Mouse (Mus musculus) hindbrain, postnatal 0 days (tissue): ENCODE measurements at regions not wholly inside any gene's neighbourhood (a gene's known extent, or its start where the extent isn't known, plus 50 kb on each side); places are given as distances from the start of the nearest gene placed in this dataset.
A peak's percentile ranks its signal among the peaks of the same experiment; 100 is the strongest.

ENCODE experiments used
- ATAC-seq: fragments of 200-750 bp; cut with Nextera tagmentation; 2 replicates; pipeline ENCODE4 v1.8.0; 2017; ENCODE audit warnings: mild to moderate bottlenecking, moderate TSS enrichment, moderate library complexity
- DNase-seq: peaks from one replicate; pipeline ENCODE4 v3.0.0-alpha.2; 2015; ENCODE audit warnings: low spot score
- H3K27ac ChIP-seq: fragments of 300-500 bp; sonication (generic); 2 replicates; pipeline ENCODE4 v1.5.1; 2014; ENCODE audit warnings: mild to moderate bottlenecking
- H3K27me3 ChIP-seq: fragments of 300-500 bp; sonication (generic); 2 replicates; pipeline ENCODE4 v1.6.1; 2014; ENCODE audit warnings: low read length, mixed read lengths; ENCODE audit not compliant: insufficient read depth
- H3K36me3 ChIP-seq: fragments of 300-500 bp; sonication (generic); 2 replicates; pipeline ENCODE4 v1.6.1; 2014; ENCODE audit warnings: low read length, mixed read lengths; ENCODE audit not compliant: insufficient read depth
- H3K4me1 ChIP-seq: fragments of 300-500 bp; sonication (generic); 2 replicates; pipeline ENCODE4 v1.6.1; 2014; ENCODE audit warnings: antibody characterized with exemption, low read length, mixed read lengths; ENCODE audit not compliant: insufficient read depth
- H3K4me2 ChIP-seq: fragments of 300-500 bp; sonication (generic); 2 replicates; pipeline ENCODE4 v1.6.1; 2014; ENCODE audit warnings: low read depth, mild to moderate bottlenecking, low read length, moderate library complexity, mixed read lengths
- H3K4me3 ChIP-seq: fragments of 300-500 bp; sonication (generic); 2 replicates; pipeline ENCODE4 v1.5.1; 2014; ENCODE audit warnings: low read length
- H3K9ac ChIP-seq: fragments of 300-500 bp; sonication (generic); replicated peaks from 2 replicates; pipeline ENCODE4 v1.6.1; 2014; ENCODE audit warnings: mild to moderate bottlenecking, low read length, moderate library complexity, mixed read lengths
- H3K9me3 ChIP-seq: fragments of 300-500 bp; sonication (generic); 2 replicates; pipeline ENCODE4 v1.6.1; 2016; ENCODE audit warnings: low read length, mixed read lengths
- CTCF ChIP-seq: IDR thresholded peaks from 2 replicates; pipeline ENCODE4 v1.5.1; 2016; ENCODE audit warnings: antibody characterized with exemption, control low read depth, low read depth
- WGBS: fragments of 180-500 bp; shearing (Covaris S2); extraction: QIAGEN DNeasy Blood & Tissue Kit; methylation state at CpG from one replicate; pipeline ENCODE4 v1.1.7; 2014; 5-methylcytosine and 5-hydroxymethylcytosine counted together

DNA sequence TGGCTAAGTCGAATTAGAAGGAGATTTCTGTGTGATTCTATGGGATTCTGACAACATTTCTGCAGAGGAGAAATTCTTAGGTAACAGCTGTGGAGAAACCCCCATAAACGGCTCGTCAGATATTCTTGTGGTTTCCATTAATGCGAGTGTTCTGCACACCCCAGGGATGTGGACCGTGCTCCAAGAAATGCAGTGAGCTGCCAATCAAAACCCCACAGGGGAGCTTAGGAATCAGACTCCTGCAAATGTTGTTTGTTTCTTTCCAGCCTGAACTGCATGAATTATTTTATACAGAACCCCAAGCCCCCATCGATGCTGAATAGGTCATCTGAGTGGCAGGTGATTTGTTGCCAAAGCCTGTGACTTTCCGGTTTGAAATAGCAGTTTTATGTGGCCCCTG is 118.4 kb upstream of the Sox2 start:
- 25% methylated on average over 7 of the region's 7 CpGs for whole genome bisulfite sequencing
- ATAC-seq (peak; percentile 72), DNase-seq (peak; percentile 55)
- TF ChIP-seq CTCF: no peak
- H3K4me1 ChIP-seq: 0 out of 2 replicates have a peak, but pooled peaks cover 6% of the 10 kb centered on the region
- no peaks in the 10 kb centered on the region for H3K27me3 ChIP-seq
- no peaks in the 10 kb centered on the region for H3K36me3 ChIP-seq
- H3K4me2 ChIP-seq: peak overlapping the region; percentile 16; the same call in 1 of the 2 replicates
- no peak overlapping the region for H3K9ac ChIP-seq
- no peak overlapping the region for H3K4me3 ChIP-seq
- H3K9me3 ChIP-seq: no peaks in the 10 kb centered on the region
- H3K27ac ChIP-seq: 0 out of 2 replicates have a peak overlapping the region, but pooled peaks have one; percentile 17

DNA sequence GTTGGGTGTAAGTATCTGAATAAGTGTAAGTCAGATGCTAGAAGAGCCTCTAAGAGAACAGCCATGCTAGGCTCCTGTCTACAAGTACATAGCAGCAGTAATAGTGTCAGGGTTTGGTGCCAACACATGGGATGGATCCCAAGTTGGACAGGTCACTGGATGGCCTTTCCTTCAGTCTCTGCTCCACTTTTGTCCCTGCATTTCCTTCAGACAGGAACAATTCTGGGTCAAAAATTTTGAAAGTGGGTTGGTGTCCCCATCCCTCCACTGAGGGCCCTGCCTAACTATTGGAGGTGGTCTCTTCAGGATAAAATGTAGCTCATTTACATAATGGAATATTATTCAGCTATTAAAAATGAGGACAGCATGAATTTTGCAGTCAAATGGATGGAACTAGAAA is 122.7 kb upstream of the Sox2 start:
- no peak overlapping the region for H3K4me2 ChIP-seq
- no peak overlapping the region for H3K4me3 ChIP-seq
- ATAC-seq: no peak
- H3K36me3 ChIP-seq: no peaks in the 10 kb centered on the region
- H3K27me3 ChIP-seq: no peaks in the 10 kb centered on the region
- H3K9me3 ChIP-seq: peaks cover 3% of the 10 kb centered on the region; the same call in 1 of the 2 replicates
- H3K27ac ChIP-seq: no peak overlapping the region
- H3K4me1 ChIP-seq: 0 out of 2 replicates have a peak, but pooled peaks cover 6% of the 10 kb centered on the region
- no peak for TF ChIP-seq CTCF
- no peak for DNase-seq
- H3K9ac ChIP-seq: no peak overlapping the region

DNA sequence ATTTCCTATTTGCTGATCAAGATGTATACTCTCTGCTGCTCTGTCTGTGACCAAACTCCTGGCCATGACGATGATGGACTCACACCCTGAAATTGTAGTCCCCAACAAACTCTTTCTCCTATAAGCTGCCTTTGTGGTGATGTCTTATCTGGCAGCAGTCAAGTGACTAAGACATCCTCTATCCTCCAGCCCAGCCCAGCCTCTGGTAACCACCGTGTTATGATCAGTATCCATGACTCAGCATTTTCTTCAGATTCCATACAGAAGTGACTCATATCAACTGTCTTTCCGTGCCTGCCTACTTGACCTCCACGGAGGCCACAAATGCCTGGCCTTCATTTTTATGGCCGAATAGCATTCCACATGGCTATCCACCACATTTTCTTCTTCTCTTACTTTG is 124.5 kb upstream of the Sox2 start:
- no peak overlapping the region for H3K27ac ChIP-seq
- no peak overlapping the region for H3K4me2 ChIP-seq
- no peak for TF ChIP-seq CTCF
- peaks cover 3% of the 10 kb centered on the region; the same call in 1 of the 2 replicates for H3K9me3 ChIP-seq
- H3K4me1 ChIP-seq: no peaks in the 10 kb centered on the region
- DNase-seq (no peak), ATAC-seq (no peak)
- 93% methylated on average over 5 of the region's 5 CpGs for WGBS
- no peaks in the 10 kb centered on the region for H3K27me3 ChIP-seq
- H3K4me3 ChIP-seq: no peak overlapping the region
- no peaks in the 10 kb centered on the region for H3K36me3 ChIP-seq
- H3K9ac ChIP-seq: no peak overlapping the region

DNA sequence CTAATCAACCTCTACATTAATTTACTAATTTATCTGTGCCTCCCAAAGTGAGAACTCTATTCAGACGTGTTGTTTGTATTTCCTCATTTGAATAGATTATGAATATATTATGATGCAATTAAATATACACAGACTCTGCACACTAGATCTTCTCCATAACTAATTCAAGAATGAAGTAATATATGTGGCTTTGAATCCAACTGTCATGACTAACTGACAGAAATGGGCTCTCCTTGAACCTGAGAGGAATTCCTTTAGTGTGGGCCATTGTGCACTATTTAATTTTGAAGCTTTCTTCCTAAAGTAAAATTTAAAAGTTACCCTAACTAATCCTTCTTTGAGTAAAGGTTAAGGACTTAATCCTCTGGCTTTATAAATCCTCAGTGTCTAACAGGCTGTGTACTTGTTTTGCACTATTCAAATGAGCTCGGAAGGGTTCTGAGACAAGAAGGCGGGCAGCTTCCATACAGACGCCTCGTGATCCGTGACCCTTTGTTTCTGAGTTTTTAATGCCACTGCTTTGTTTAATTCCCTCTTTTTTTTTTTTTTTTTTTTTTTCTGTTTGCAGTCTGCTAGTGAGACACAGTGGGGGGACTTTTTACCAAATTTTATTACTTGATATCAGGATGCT is 128.0 kb upstream of the Sox2 start:
- WGBS: 30% methylated on average over 6 of the region's 6 CpGs
- no peak overlapping the region for H3K27ac ChIP-seq
- no peaks in the 10 kb centered on the region for H3K27me3 ChIP-seq
- H3K4me2 ChIP-seq: no peak overlapping the region
- no peaks in the 10 kb centered on the region for H3K4me1 ChIP-seq
- no peak for ATAC-seq
- no peaks in the 10 kb centered on the region for H3K36me3 ChIP-seq
- peaks cover 3% of the 10 kb centered on the region; the same call in 1 of the 2 replicates for H3K9me3 ChIP-seq
- H3K4me3 ChIP-seq: no peak overlapping the region
- DNase-seq: no peak
- no peak for TF ChIP-seq CTCF
- no peak overlapping the region for H3K9ac ChIP-seq

DNA sequence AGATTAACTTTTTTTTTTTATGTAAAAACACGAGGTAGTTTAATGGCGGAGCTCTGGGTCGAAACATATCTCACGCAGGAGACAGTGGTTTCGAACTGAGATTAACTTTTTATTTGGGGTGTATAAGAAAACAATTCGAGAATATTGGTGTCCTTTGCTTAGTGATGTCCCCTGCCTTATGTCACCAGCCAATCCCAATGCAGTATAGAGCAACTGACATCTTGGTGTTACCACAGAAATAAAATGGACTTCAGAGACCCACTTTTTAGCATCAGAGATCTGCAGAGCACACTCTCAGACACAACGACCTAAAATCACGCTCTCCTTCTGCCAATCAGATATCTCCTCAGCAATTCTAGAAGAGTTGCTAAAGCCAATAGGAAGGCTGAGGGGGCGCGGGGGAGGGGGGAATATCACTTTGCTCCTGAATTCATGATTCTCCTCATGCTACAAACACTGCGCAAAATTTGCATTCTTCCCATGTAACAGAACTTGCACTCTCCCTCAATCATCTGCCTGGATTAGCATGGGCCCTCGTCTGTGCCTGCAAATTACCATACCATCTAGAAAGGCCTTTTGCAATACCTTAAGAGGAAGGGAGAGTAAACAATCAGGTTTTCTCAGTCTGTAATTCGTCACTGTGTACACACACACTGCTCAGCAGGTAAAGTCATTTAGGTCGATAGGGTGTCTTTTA is 128.7 kb upstream of the Sox2 start:
- no peak for TF ChIP-seq CTCF
- no peaks in the 10 kb centered on the region for H3K36me3 ChIP-seq
- H3K4me2 ChIP-seq: no peak overlapping the region
- no peaks in the 10 kb centered on the region for H3K27me3 ChIP-seq
- H3K4me1 ChIP-seq: no peaks in the 10 kb centered on the region
- WGBS: 71% methylated on average over 14 of the region's 14 CpGs
- ATAC-seq (no peak), DNase-seq (no peak)
- no peak overlapping the region for H3K9ac ChIP-seq
- no peak overlapping the region for H3K4me3 ChIP-seq
- H3K9me3 ChIP-seq: peaks cover 3% of the 10 kb centered on the region; the same call in 1 of the 2 replicates
- no peak overlapping the region for H3K27ac ChIP-seq

DNA sequence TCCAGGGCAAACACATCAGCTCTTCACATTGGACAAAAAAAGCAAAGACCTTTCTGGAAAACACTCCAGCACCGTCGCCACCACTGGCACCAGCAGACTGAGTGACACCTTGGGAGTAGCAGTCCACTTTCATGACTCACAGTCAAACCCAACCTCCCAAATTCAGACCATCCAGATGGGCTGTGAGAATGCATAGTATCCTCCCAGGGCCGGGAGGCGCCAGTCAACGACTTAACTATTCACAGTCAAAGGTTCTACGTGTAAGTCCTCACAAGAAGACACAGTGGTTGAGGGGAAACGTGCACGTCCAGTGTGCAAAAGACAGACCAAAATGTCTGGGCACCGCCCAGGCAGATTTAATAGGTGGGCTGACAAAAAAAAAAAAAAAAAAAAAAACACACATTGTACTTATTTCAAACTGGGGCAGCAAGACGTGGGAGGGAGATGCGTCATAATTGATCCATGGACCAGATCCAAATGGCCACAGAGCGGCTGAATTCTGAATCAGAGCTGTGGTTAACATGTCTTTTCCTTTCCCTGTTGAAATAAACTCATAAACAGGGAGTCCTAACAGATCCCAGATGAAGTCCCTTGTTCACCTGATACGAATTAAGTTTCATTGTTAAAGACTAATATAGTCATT is 137.6 kb upstream of the Sox2 start:
- Histone ChIP-seq H3K27ac (no peak overlapping the region), H3K4me1 (no peaks in the 10 kb centered on the region), H3K36me3 (no peaks in the 10 kb centered on the region), H3K9ac (no peak overlapping the region), H3K4me3 (no peak overlapping the region), H3K4me2 (no peak overlapping the region), H3K9me3 (peaks cover 6% of the 10 kb centered on the region; the same call in 1 of the 2 replicates), H3K27me3 (no peaks in the 10 kb centered on the region)
- no peak for ATAC-seq
- WGBS: 81% methylated on average over 13 of the region's 13 CpGs
- no peak for TF ChIP-seq CTCF
- no peak for DNase-seq
